Mouse (Mus musculus) erythroblast, embryonic 14.5 days (primary cell): ENCODE measurements at regions not wholly inside any gene's neighbourhood (a gene's known extent, or its start where the extent isn't known, plus 50 kb on each side); places are given as distances from the start of the nearest gene placed in this dataset.

Experiments
- GATA1 ChIP-seq: IDR thresholded peaks from 2 replicates; pipeline ENCODE4 v1.6.1; 2012; ENCODE audit warnings: low read length, inconsistent platforms, mixed read lengths
- TAL1 ChIP-seq: IDR thresholded peaks from 3 replicates; pipeline ENCODE4 v1.6.1; 2012; ENCODE audit warnings: low read length, inconsistent platforms, mixed read lengths

GRCm38 (mm10) chr6:31845671-31846070, 204.4 kb upstream of the 1700012A03Rik start:
- TF ChIP-seq TAL1: no peak
- TF ChIP-seq GATA1: no peak
